Mouse (Mus musculus) heart, embryonic 15.5 days (tissue): ENCODE measurements at regions not wholly inside any gene's neighbourhood (a gene's known extent, or its start where the extent isn't known, plus 50 kb on each side); places are given as distances from the start of the nearest gene placed in this dataset.

Experiments used
- ATAC-seq: fragments of 200-750 bp; cut with Nextera tagmentation; replicated peaks from 2 replicates; pipeline ENCODE4 v1.8.0; 2017; ENCODE audit warnings: low read depth, moderate TSS enrichment; ENCODE audit not compliant: insufficient number of reproducible peaks, insufficient read depth, low FRiP score
- H3K27ac ChIP-seq: fragments of 300-500 bp; sonication (generic); 2 replicates; pipeline ENCODE4 v1.5.1; 2015; ENCODE audit warnings: mild to moderate bottlenecking, inconsistent platforms
- H3K27me3 ChIP-seq: fragments of 300-500 bp; sonication (generic); 2 replicates; pipeline ENCODE4 v1.6.1; 2015; ENCODE audit warnings: inconsistent platforms
- H3K36me3 ChIP-seq: fragments of 300-500 bp; sonication (generic); 2 replicates; pipeline ENCODE4 v1.6.1; 2015; ENCODE audit warnings: mild to moderate bottlenecking, inconsistent platforms
- H3K4me1 ChIP-seq: fragments of 300-500 bp; sonication (generic); replicated peaks from 2 replicates; pipeline ENCODE4 v1.6.1; 2015; ENCODE audit warnings: inconsistent platforms
- H3K4me2 ChIP-seq: fragments of 300-500 bp; sonication (generic); 2 replicates; pipeline ENCODE4 v1.6.1; 2015; ENCODE audit warnings: inconsistent platforms, mild to moderate bottlenecking, moderate library complexity
- H3K4me3 ChIP-seq: fragments of 300-500 bp; sonication (generic); 2 replicates; pipeline ENCODE4 v1.5.1; 2015; ENCODE audit warnings: mild to moderate bottlenecking, inconsistent platforms
- H3K9ac ChIP-seq: fragments of 300-500 bp; sonication (generic); 2 replicates; pipeline ENCODE4 v1.6.1; 2015; ENCODE audit warnings: mild to moderate bottlenecking, inconsistent platforms
- H3K9me3 ChIP-seq: fragments of 300-500 bp; sonication (generic); replicated peaks from 2 replicates; pipeline ENCODE4 v1.6.1; 2016; ENCODE audit warnings: inconsistent platforms
- WGBS: fragments of 180-500 bp; shearing (Covaris S2); methylation state at CpG from one replicate; pipeline ENCODE4 v1.1.7; 2015; ENCODE audit warnings: mixed read lengths; 5-methylcytosine and 5-hydroxymethylcytosine counted together

DNA sequence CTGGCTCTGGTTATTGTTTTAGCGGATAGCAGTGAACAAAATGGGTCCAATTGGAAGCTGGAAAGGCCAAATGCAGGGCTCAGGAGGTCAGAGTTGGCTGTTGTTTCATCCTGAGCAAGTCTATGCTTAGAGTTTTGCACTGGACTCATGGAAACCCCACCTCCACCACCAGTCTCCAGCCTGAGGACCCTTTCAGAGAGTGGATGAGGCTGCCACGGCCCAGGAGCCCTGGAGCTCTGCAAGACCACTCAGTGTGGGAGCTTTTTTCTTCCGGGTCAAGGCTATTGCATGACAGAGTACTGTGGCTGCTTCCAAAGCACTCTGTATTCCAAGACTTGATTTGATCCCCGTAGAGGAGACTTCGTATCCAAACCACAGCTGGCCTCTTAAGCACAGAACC lies 79.2 kb downstream of the Sox9 start:
- Histone ChIP-seq H3K27me3 (peaks cover 15% of the 10 kb centered on the region), H3K4me2 (no peak overlapping the region), H3K4me1 (no peaks in the 10 kb centered on the region), H3K36me3 (no peaks in the 10 kb centered on the region), H3K4me3 (no peak overlapping the region), H3K9ac (no peak overlapping the region), H3K27ac (no peak overlapping the region), H3K9me3 (no peaks in the 10 kb centered on the region)
- ATAC-seq: no peak
- 66% methylated on average over 5 of the region's 5 CpGs for WGBS

DNA sequence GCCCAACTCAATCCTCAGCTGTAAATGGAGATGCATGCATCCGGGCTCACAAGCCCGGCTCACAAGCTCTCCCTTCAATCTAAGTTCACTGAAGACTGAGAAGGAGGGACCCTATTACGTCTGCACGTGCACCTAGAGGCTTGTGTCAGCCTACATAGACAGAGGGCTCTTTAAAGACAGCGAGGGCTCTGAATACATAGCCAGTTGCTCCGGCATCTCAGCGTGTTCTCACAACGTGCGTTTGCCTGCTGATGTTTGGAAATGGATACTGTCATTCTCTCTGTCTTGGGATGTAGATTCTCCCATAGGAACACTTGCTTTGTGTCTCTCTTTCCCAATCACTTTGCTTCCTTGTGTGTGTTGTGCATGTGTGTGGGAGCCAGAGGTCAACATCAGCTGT lies 83.8 kb downstream of the Sox9 start:
- 83% methylated on average over 9 of the region's 9 CpGs for WGBS
- H3K27me3 ChIP-seq: peaks cover 33% of the 10 kb centered on the region
- no peak for ATAC-seq

DNA sequence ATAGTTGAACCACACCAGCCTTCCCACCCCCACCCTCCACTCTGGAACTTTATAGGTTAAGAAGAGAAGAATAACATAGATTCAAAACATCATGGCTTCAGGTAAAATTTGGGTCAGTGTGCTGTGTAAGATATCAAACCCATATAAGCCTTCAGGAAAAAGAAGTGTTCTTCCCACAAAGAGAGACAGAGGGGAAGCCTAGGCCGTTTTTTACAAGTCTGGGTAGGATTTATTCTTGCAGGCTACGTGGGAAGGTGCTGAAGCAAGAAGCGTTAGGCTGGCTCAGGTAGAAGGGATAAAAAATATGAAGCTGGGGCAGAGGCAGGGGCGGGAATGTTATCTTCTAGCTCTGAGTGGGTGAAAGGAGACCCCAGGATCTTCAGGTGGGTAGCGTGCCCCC lies 87.5 kb downstream of the Sox9 start:
- H3K27ac ChIP-seq: no peak overlapping the region
- WGBS: 44% methylated on average over 5 of the region's 5 CpGs
- H3K4me3 ChIP-seq: no peak overlapping the region
- H3K9me3 ChIP-seq: no peaks in the 10 kb centered on the region
- H3K4me2 ChIP-seq: no peak overlapping the region
- no peak overlapping the region for H3K9ac ChIP-seq
- ATAC-seq: no peak
- H3K4me1 ChIP-seq: peaks cover 7% of the 10 kb centered on the region
- peaks cover 32% of the 10 kb centered on the region for H3K27me3 ChIP-seq
- H3K36me3 ChIP-seq: no peaks in the 10 kb centered on the region

More for the DNA sequence above, 83.8 kb downstream of the Sox9 start:
- Histone ChIP-seq H3K4me2 (no peak overlapping the region), H3K4me1 (peaks cover 7% of the 10 kb centered on the region), H3K9ac (no peak overlapping the region), H3K36me3 (no peaks in the 10 kb centered on the region), H3K4me3 (no peak overlapping the region), H3K27ac (no peak overlapping the region), H3K9me3 (no peaks in the 10 kb centered on the region)

DNA sequence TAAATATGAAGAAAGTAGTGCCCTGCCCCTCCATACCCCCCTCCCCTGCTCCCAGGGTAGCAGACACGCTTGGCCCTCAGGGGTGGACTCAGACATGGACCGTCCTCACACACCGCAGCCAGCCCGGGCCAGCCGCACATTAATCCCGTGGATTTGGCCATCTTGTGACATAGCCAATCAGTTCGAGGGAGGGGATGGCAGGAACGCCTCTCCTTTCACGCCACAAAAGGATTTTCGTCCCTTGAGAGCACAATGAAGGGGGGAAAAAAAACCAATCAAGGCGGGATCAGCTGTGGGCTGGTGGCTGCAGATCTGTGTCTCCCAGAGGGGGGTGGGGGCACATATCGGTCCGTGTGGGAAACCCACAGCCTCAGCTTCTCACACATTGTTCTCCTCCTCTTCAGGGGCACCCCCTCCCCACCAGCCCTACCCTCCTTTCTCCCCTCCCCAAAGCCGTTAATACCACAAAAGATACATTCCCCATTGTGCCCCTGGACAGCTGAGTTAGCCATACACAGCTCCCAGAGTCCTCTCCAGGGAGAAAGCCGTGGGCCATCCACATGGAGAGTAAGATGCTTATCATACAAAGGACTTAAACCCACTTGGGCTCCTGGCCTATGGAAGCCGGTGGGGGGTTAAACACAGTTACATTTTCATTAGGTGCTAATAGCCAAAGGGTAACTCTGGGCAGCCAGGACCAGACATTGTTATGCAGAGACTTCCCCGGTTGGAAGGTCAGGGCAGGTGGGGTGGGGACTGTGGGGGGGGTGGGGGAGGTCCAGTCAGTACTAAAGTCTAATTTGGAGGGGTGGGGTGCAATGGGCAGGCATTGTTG lies 88.4 kb downstream of the Sox9 start:
- no peaks in the 10 kb centered on the region for H3K36me3 ChIP-seq
- peaks cover 32% of the 10 kb centered on the region for H3K27me3 ChIP-seq
- no peaks in the 10 kb centered on the region for H3K9me3 ChIP-seq
- peak overlapping the region; percentile 41 for H3K4me2 ChIP-seq
- H3K4me1 ChIP-seq: peaks cover 7% of the 10 kb centered on the region
- no peak overlapping the region for H3K9ac ChIP-seq
- 8% methylated on average over 17 of the region's 17 CpGs for WGBS
- peak overlapping the region; percentile 20; the same call in 1 of the 2 replicates for H3K4me3 ChIP-seq
- ATAC-seq: no peak
- H3K27ac ChIP-seq: no peak overlapping the region

DNA sequence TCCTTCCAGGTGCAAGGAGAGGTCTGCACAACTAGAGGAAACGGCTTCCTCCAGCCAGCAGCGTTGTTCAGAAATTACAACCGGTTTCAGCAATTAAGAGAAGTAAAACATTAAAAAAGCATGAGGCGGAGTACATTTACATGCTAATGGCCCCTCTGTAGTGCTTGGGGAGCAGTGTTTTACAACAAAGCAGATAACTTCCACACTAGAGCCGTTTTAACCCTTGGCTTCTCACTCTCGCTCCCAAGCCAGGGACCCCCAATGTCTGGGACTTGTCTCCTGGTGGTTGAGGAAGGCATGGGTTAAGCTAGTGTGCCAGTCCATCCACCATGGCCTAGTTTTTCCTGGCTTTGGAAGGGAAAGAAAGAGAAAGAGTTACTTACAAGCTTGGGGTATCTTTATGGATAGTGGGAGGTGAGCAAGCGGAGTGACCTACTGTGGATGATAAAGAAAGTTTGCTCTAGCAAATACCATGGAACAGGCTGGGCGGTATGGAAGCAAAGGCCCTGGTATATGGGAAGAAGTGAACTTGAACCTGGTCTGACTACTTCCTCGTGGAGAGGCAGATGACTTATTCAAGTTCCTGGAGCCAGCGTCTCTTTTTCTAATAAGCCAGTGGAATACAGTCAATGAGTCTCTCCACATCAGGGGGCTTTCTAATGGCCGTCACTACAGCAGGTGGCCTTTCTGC lies 90.8 kb downstream of the Sox9 start:
- Histone ChIP-seq H3K4me3 (no peak overlapping the region), H3K27ac (no peak overlapping the region), H3K4me2 (no peak overlapping the region), H3K4me1 (peaks cover 7% of the 10 kb centered on the region), H3K9me3 (no peaks in the 10 kb centered on the region), H3K9ac (no peak overlapping the region), H3K27me3 (peaks cover 29% of the 10 kb centered on the region), H3K36me3 (no peaks in the 10 kb centered on the region)
- 63% methylated on average over 11 of the region's 11 CpGs for WGBS
- no peak for ATAC-seq

DNA sequence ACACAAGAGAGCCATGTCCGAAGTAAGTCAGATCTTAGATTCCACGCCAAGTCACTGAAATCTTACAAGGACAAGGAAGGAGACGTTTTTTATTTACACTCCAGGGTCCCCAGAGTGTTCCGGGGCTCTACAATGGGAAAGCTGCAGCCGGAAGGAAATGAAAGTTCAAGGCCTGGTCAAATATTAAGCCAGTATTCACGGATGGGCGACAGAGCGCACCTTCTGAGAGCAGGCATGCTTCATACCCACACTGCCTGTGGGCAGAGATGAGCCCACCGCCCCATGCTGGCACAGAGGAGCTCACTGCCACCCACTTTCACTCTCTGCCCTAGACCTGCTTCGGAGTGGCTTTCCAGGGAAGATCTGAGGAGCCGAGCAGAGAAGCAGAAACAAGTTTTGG lies 92.2 kb downstream of the Sox9 start:
- Histone ChIP-seq H3K4me3 (no peak overlapping the region), H3K9ac (no peak overlapping the region), H3K36me3 (no peaks in the 10 kb centered on the region), H3K27me3 (peaks cover 19% of the 10 kb centered on the region), H3K4me1 (peaks cover 7% of the 10 kb centered on the region), H3K27ac (no peak overlapping the region), H3K4me2 (no peak overlapping the region), H3K9me3 (no peaks in the 10 kb centered on the region)
- WGBS: 75% methylated on average over 11 of the region's 11 CpGs
- no peak for ATAC-seq

DNA sequence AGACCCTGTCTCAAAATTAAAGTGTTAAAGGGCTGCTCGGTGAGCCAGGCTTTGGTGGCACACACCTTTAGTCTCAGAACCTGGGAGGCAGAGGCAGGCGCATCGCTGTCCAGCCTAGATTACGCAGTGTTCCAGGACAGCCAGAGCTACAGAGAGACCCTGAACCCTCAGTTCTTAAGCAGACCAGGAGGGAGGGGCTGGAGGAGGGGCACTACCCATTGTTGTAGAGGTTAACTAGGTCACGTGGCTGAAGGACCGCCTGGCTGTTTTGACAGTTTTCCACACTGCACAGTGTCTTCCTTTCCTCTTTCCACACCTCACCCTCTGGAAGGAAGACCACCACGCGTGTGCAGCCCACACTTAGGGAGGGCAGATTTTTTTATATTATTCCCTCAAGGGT lies 94.2 kb downstream of the Sox9 start:
- Histone ChIP-seq H3K27me3 (peaks cover under 1% of the 10 kb centered on the region), H3K9me3 (no peaks in the 10 kb centered on the region), H3K27ac (no peak overlapping the region), H3K4me2 (no peak overlapping the region), H3K4me1 (no peaks in the 10 kb centered on the region), H3K9ac (no peak overlapping the region), H3K36me3 (no peaks in the 10 kb centered on the region), H3K4me3 (no peak overlapping the region)
- 56% methylated on average over 8 of the region's 8 CpGs for WGBS
- ATAC-seq: no peak

DNA sequence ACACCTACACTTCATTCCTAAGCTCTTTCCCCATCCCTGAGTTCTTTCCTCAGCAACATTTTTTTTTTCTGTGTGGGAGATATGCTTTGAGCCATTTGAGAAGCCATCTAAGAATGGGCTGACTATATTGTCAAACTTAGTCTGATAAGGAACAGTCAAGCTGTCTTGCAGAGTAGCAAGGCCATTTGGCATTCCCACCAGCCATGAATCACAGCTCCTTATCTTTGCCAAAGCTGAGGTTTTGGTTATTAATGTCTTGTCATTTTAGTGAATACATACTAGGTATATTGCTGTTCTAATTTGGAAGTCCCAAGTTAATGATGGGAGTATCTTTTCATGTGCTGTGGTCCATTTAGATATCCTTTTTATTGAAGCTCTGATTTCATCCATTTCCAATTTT lies 96.4 kb downstream of the Sox9 start:
- H3K9me3 ChIP-seq: no peaks in the 10 kb centered on the region
- H3K4me2 ChIP-seq: no peak overlapping the region
- H3K36me3 ChIP-seq: no peaks in the 10 kb centered on the region
- no peaks in the 10 kb centered on the region for H3K27me3 ChIP-seq
- no peaks in the 10 kb centered on the region for H3K4me1 ChIP-seq
- no peak overlapping the region for H3K27ac ChIP-seq
- no peak overlapping the region for H3K9ac ChIP-seq
- H3K4me3 ChIP-seq: no peak overlapping the region
- ATAC-seq: no peak

DNA sequence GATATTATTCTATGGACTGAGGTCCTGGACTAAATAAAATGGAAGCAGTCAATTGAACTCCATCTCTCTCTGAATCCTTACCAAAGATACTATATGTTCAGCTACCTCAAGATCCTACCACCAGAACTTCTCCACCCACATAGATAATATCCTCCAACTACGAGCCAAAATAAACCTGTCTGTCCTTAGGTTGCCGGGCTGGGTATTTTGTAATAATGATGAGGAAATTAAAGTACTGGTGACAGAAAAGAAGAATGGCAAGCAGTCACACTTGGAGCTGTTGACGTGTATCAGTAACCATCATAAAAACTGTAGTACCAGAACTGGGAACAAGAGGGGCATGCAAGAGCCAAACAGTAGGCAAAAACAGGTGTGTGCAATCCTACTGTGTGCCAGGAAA lies 98.7 kb downstream of the Sox9 start:
- no peak overlapping the region for H3K4me2 ChIP-seq
- no peak overlapping the region for H3K27ac ChIP-seq
- H3K27me3 ChIP-seq: no peaks in the 10 kb centered on the region
- no peak for ATAC-seq
- no peaks in the 10 kb centered on the region for H3K36me3 ChIP-seq
- H3K9ac ChIP-seq: no peak overlapping the region
- WGBS: 83% methylated on average over 3 of the region's 3 CpGs
- no peak overlapping the region for H3K4me3 ChIP-seq
- H3K4me1 ChIP-seq: no peaks in the 10 kb centered on the region
- H3K9me3 ChIP-seq: no peaks in the 10 kb centered on the region

DNA sequence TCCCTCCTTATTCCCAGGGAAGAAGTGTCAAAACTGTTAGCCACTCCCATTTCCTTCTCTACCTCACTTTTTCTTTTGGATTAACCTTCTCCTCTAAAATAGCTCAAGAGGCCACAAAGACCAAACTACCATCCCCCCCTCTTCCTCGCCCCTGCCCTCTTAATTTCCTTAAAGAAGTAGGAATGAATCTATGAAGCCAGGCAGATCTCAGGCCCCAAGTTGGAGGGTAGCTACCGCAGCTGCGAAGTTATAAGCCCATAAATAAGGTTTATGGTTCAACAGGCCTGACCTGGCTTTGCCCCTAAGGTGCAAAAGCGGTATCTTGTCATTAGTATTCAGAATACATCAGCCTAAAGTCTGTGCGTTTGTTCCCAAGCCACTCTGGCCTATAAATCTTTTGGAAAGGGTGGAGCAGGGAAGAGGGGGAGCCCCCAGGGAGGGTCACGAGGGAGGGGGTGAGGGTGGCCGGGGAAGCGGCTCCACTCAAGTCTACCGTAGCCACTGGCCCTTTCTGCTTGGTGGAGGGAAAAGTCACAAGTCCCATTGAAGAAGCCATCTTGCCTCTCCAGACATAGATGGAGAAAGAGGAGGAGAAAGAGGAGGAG lies 103.4 kb downstream of the Sox9 start:
- Histone ChIP-seq H3K9me3 (no peaks in the 10 kb centered on the region), H3K27me3 (no peaks in the 10 kb centered on the region), H3K4me1 (no peaks in the 10 kb centered on the region), H3K9ac (no peak overlapping the region), H3K4me2 (no peak overlapping the region), H3K27ac (no peak overlapping the region), H3K36me3 (no peaks in the 10 kb centered on the region), H3K4me3 (no peak overlapping the region)
- no peak for ATAC-seq
- 77% methylated on average over 9 of the region's 9 CpGs for WGBS

DNA sequence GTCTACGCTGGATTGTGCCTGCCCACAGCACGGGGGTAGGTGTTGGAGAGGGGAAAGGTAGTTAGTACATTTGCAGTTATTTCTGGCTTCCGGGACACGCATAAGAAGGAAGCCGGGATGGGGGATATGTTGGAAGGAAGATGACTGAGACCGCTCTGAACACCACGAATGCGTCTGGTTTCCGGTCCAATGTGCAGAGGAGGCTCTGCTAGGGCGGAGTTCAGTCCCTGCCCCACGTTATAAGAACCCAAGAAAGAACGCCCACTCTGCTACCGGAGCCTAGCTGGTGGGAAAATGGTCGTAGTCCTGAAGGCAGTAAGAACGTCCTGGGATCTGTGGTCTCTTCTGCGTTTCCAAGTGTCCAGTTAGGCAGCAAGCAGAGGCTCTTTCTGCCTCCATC lies 104.1 kb downstream of the Sox9 start:
- no peak for ATAC-seq
- Histone ChIP-seq H3K4me1 (no peaks in the 10 kb centered on the region), H3K27me3 (no peaks in the 10 kb centered on the region), H3K4me3 (no peak overlapping the region), H3K4me2 (no peak overlapping the region), H3K9me3 (no peaks in the 10 kb centered on the region), H3K9ac (no peak overlapping the region), H3K36me3 (no peaks in the 10 kb centered on the region), H3K27ac (no peak overlapping the region)
- WGBS: 84% methylated on average over 16 of the region's 16 CpGs
